Mouse (Mus musculus): ENCODE measurements around the gene Tm9sf4.

GRCm38 (mm10) chr2:153222566-153222965, 61.5 kb downstream of the Tm9sf4 start:
- TF ChIP-seq CTCF (IDR thresholded peaks at IDR 0.05; ENCODE audit: control insufficient read depth, insufficient read depth, insufficient read length) (no peak), CEBPB (IDR thresholded peaks at IDR 0.05; ENCODE audit: low read depth) (no peak), FOSL1 (IDR thresholded peaks at IDR 0.05; ENCODE audit: insufficient read depth, low read length, poor library complexity, severe bottlenecking) (no peak), USF1 (IDR thresholded peaks at IDR 0.05; ENCODE audit: low read depth) (no peak), MYOG (IDR thresholded peaks at IDR 0.05; ENCODE audit: control insufficient read depth, extremely low read depth, insufficient read length) (no peak)
